Mouse (Mus musculus) frontal cortex, postnatal 14 days (tissue): ENCODE data around the gene Tssk1.

ENCODE experiments used
- DNase-seq, 2 experiments: peaks; one replicate each; pipeline ENCODE4 v3.0.0; 2022; ENCODE audit warnings: low spot score in 2 of 2

The Tssk1 gene

DNA sequence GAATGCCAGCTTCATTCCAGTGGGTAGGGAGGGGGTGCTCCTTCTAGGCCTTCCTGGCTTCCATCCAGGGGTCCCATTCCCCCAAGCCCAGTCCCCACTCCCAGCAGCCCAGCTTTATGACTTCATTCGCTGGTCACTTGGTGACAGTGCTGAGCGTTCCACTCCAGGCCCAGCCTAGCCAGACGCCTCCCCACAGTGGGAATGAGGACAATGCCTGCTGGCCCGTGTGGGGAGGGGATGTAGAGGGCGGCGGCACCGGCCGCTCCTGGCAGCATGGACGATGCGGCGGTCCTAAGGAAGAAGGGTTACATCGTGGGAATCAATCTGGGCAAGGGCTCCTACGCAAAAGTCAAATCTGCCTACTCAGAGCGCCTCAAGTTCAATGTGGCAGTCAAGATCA lies 4.4 kb downstream of the Tssk1 start, which contains the start of the genes Dgcr2 and Tssk2:
Gene Dgcr2, minus strand, starts transcription at position 101 of the 400 bp plus-strand sequence.
Gene Tssk2, plus strand, starts transcription at position 176 of the 400 bp plus-strand sequence.
- no peak for DNase-seq

DNA sequence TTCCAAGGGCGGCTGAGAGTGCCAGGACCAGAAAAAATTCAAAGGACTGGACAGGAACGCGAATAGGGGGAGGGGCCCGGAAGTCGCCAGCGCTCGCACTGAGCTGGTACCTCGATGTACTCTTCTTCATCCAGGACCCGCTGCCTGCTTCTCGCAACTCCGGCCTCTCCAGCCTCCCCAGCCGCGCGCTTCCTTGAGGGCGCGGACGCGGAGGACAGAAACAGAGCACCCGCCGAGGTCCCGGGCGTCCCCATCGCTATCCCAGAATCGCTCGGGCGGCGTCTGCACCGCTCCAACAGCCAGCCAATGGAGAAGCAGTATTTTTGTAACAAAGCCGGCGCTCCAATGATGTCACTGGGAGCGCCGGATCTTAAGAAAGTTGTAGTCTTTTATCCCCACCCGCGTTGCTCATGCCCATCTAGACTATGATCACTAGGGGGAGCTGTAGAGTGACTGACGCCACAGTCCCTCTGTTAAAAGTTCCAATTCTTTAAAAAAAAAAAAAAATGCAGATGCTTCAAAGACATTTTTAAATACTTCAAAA lies 17.1 kb downstream of the Tssk1 start, which contains the start of gene Ess2:
Gene Ess2, minus strand, starts transcription at position 297 of the 544 bp plus-strand sequence.
- DNase-seq = peak; percentile 88 to 91

DNA sequence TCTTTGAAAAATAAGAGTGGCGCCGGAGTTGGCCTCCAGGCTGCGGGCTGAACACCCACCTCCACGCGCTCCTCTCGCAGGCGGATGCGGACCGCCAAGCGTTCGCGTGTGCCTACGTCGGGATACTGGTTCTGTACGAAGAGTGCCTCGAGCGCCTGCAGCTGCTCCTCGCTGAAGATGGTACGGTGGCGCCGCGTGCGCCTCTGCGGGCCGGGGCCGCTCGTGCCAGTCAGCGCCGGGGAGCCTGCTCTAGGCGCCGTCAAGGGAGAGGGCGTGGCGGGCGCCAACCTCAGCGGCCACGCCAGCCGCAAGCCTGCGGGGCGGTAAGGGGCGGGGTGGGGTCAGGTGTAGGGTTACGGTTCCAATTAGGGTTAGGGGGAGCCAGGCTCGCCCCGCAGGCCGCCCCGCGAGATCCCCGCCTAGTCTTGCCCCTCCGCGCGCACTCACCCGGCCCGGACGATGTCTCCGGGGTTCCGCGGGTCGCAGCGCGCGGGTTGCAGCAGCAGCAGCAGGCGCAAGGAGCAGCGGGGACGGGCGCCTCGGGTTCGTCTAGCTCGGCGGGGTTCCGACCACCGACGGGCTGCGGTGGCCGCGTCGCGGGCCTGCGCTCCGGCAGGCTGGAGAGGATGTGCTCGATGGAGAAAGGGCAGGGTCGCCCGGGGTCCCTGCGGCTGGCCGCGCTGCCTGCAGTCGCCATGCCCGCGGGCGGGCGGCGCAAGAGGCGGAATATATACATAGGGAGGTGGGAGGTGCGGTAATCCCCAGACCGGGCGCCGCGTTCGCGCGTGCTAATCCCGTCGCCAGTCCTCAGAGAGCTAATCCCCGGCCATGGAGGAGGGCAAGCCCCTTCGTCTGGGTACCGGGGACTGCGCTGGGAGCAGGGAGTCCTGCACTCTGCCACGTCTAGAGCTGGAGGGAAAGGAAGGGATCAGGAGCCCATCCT lies 20.6 kb downstream of the Tssk1 start, which contains the start of gene Gsc2:
Gene Gsc2, minus strand, starts transcription at position 753 of the 943 bp plus-strand sequence.
- DNase-seq = no peak

DNA sequence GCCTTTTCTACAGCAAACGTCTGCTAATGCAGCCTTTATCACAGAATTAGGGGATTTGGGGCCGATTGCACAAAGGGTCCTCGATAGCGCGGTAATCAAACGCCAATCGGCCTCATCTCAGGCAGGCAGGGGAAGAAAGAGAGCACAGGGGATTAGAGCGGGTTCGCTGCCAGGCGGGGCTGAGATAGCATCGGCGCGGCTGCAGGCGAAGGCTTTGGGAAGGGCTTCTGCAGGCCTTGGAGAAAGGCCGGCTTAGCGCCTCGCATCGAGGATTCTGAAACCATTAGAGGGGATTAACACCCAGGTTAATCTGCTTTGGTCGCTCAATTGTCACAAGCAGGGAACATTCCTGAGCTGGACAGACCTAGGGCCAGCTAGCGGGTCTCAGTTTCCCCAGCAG lies 26.6 kb downstream of the Tssk1 start:
- DNase-seq = no peak

DNA sequence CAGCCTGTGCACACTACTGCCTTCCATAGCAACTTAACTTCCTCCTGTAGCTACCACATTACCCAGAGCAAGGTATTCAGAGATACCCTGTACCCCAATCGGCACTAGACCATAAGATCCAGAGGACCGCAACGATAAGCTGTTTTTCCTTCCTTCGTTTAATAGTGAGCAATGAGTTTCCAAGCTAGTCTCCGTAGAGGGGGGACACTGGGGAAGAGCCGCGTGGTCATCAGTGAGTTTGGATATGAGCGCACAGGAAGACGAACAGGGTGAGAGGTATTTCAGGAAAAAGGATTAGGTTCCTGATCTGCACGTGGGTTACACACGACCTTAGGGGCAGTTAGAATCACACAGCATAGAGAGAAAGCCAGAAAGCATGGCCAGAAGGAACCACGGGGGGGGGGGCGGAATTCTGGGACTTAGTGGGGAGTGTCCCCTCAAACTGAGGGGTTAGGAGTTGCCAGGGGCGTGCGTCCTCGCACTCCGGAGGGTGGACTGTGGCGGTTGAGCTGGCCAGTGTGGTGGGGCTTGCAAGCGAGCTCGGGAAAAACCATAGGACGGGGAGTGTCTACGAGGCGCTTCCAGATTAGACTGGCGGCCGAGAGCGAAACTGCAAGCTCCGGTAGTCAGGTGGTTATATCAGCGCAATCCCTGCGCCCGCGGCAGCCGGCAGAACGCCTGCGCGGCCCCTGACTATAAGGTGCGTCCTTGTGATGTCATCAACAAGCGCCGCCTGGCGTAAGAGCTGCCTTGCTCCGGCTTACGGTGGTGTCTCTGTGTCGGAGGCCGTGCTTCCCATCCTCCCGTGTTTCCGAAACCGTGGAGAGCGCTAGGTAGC lies 27.5 kb downstream of the Tssk1 start:
- DNase-seq = peak; percentile 92 to 93

DNA sequence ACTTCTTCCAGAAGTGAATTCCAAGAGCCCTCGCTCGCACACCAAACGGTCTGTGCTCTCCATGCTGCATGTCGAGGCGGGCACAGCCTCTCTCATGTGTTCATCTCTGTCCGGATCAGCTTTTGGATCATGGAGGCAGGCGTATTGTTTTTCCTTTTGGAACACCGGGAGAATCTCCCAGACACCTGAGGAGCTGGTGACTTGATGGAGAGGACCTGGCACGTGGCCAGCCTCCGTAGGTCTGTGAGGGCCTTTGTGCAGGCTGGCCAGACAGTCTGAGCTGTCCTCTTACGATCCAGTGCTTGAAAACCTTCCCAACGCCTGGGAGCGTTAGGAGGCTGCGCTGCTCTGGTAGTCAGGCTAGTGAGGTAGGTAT lies 28.1 kb downstream of the Tssk1 start:
- no peak for DNase-seq

DNA sequence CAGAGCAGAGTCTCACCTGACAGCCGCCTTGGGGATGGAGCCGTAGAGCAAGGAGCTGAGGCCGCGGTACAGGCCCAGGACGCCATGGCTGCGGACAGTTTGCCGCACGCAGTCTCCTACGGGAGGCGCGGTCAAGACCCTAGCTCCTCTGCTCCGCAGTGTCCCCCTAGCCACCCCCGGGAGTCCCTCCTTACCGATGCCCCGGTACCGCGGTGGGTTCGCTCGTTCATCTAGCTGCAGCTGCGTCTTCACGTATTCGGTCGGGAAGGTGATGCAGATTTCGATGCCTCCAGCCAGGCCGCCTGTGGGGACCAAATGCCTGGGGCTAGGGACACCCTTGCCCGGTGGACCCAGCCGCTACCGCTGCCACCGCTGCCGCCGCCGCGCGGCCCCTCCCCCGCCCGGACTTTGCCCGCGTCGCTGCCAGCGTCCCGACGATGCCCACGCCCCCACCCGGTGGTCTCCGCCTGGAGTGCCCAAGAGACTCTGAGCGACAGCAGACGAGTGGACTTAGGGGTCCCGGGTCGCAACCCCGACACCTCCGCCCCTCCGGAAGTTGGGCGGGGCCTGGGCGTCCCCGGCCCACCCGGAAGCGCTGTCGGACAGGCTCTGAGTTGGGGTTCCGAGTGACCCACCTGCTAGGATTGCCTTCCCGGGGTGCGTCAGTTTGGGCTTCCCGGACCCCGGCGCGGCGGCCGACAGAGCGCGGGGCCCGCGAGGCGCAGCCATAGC lies 33.5 kb downstream of the Tssk1 start:
- peak in 1 of 2 experiments; percentile 45 for DNase-seq

DNA sequence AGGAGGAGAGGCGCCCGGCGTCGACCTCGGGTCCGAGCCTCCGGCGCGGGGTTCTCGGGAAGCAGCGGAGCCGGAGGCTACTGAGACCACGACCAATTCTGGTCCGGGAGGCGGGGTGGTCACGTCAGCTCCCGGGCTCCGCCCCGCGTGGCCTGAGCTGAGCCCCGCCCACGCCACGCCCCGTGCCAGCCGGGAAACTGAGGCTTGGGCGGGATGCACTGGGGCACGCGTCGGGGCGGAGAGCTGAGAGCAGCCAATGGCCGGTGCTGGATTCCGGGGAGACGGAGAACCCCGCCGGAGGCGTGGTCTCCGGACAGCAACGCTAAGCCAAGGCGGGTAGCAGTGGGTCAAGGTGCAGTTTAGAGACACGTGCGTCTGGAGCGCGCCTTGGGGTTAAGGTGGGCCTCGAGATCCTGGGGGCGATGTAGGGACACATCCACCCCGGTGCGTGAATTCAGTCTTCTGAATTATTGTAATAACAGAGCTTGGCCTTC lies 34.1 kb downstream of the Tssk1 start, which contains the start of gene Slc25a1:
Gene Slc25a1, minus strand, starts transcription at position 133 of the 494 bp plus-strand sequence.
- DNase-seq = peak; percentile 71 to 80

DNA sequence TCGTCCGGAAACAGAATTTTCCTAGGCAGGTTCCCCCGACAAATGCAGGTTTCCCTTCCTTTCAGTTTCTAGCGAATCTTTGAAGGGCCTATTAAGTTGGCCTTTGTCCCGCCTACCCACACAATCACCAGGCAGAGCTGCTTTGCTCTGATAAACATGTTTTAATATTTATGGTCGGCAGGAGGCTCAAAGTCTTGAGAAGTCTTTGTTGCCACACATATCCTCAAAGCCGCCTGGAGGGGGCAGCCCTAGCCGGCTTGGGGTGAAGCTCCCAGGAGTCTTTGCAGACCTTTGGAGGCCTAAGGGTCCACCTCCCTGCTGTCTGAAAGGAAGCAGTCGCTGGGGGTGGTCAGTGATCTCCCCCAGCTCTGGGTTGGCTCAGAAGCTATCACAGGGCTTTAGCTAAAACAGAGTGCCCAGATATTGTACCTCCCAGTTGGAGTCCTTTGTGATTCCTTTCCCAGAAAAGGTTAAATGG lies 34.6 kb downstream of the Tssk1 start:
- peak; percentile 57 to 67 for DNase-seq

DNA sequence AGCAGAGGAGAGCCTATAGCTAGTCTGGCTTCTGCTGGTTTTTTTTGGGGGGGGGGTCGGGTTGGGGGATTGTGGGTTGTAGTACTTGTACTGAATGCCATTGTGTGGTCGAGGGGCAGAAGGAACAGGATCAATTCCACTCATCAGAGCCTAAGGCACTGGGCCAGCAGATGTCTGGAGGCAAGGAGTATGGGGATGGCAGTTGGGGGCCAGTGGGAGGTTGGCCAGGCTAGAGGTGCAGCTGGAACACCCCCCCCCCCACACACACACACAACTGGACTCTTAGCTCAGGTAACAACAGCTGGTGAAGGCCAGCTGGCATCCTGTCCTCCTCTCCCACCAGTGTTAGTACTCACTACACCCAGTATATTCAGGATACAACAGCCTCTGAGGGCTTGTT lies 35.2 kb downstream of the Tssk1 start:
- DNase-seq = no peak

DNA sequence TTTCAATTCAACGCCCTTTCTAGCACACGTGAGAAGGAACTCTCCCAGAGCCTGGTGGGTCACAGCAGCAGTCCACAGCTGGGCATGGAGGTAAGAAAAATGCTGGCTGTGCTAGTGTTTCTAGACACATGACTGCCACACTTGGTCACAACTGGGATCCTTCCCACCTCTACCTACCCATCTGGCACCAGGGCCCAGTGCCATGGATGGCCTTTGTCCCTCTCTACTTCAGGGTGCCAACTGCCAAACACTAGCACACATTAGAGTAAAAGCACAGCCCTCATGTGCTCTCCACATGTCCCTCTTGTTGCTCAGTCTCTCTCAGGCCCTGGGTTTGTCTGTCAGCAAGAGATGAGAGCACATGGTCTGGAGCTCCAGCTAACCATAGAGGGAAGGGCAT lies 35.6 kb downstream of the Tssk1 start:
- no peak for DNase-seq

DNA sequence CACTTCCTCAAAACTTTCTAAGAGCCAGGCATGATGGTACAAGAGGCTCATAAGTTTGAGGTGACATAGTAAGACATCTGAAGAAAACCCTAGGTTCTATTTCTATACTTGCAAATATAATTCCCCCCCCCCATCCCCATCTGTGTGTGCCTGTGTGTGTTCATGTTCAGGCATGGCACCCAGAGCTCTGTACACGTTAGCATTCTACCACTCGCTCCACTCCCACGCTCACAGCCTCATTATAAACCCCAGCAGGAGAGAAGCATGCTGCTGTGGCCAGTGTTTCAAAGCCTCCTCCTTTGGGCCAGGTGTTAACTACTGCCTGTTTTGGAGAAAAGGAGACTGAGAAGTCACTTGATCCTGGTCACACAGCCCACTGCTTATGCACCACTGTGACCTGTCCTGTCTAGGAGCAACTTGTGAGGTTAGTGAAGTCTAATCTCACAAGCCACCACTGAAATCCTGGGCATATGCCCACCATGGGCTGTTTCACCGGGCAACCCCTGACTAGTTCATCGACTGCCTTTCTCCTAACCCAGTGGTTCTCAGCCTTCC lies 38.0 kb downstream of the Tssk1 start:
- DNase-seq = no peak

DNA sequence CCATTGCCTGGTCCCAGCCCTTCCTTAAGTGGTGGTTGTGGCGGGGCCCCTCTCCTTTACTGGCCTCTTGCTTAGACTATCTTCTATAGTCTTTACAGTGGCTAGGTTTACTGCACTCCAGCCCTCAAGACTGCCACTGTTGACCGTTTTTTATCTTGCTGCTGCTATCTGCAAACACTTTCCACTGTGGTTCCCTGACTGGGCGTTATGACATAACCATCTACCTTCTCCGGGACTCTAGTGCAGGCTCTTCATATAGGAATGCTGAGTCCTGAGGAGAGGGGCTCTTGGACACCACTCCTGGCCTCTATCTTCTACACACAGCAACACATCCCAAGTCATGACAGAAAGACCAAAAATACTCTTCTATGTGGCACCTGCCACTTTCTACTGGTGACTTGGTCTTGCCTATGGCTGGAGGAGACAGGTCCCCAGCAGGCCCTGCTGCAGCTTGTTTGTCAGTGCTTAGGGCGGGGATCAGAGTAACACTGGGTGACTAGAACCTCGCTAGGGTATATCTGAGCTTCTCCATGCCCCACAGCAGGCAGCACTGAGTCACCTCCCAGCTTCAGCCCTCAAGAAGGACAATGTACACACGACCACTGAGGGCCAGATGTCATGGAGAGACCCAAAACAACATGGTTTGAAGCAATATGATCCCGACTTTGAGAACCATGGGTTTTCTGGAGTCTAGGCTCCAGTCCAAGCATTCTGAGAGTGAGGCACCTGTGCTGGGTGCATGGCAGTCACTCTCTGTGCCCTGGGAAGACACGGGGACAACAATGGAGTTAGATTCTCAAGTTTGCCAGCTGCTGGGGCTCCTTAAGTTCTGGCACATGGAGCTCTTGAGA lies 39.8 kb downstream of the Tssk1 start:
- DNase-seq = no peak

DNA sequence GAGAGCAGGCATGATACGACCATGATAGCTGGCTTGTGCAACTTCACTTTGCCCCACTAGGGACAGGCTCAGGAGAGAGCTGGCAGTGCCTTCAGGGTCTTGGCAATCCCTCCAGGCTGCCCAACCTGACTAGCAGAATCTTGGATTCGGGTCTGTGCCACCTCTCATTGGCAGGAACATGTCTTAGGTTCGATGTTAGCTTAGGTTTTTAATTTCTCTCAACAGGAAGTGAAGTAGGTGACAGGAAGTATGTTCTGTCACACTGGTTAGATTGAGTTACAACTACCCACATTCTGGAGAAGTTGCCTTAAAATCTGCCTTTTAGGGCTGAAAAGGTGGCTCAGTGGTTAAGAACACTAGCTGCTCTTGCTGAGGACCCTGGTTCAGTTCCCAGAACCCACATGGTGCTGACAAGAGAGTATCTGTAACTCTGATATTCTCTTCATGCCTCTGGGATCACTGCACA lies 40.5 kb downstream of the Tssk1 start:
- no peak for DNase-seq

DNA sequence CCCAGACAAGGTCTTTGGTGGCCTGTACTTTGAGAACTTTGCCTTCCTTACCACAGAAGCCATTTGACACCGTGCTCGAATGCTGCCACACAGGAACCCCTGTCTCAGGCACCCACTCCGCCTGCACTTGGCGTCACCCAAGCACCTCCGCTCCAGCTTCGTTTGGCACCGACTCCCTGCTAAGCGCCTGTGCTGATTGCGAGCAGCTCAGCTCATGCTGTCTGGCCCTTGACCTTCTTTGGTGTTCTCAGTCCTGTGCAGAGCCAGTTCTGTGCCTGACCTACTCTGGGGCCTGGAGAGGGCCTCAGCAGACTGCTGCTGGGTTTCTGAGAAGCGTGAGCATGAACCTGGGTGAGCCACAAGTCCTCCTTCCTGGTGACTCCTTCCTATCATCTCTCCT lies 42.8 kb downstream of the Tssk1 start:
- DNase-seq = no peak

DNA sequence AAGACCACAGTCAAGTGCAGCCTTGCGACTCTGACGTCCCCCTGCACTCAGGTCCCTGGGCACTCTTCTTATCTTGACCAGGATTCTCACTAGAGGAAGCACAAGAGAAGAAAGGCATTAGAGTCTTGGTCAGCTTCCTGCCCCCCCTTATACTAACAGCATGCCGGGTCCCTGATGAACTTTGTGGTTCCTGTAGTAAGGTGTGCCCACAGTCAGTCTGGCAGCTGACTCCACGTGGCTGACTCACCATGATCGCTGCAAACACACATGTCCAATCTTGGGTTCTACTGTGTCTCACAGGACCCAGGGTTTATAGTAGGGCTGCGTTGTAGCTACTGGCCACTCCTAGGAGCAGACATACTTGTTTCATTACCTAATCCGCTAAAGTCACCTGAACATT lies 44.2 kb downstream of the Tssk1 start:
- no peak for DNase-seq

DNA sequence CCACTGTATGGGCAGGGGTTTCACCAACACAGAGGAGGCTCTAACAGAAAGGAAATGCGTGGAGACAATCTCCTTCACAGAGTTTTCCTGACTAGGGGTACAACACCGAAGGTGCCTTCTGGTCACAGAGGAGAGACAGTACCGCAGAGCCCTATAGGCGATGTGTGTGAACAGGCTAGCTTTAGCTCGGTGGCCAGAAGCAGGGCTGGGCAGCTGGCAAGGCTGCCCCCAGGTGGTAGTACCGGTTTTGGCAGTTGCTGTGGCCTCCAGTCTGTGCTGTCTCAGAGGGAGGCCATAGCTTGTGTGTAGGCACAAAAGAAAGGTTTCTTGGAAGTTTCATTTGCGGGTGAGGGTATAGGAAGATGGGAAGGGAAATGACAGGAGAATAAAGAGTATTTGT lies 44.8 kb downstream of the Tssk1 start:
- no peak for DNase-seq

DNA sequence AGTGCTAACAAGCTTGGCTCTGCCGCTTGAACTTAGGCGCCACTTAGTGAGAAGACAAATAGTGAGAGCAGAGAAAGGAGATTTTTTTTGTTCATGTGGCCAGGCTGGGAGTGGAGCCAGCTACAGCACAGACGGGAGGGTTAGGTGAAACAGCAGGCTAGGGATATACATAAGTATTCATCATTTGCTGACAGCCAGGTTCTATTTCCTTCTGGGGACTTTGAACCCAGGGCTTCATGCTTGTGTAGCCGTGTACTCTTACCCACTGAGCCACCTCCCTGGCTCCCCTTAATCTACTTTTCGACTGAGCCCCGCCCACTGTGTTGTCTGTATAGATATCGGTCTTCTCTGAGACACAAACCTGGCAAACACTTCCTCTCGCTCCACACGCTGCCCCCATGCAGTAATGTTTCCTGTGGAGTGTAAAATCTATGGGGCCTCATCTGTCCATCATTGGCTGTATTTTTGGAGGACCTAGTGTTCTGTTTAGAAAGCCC lies 45.3 kb downstream of the Tssk1 start:
- DNase-seq = no peak

DNA sequence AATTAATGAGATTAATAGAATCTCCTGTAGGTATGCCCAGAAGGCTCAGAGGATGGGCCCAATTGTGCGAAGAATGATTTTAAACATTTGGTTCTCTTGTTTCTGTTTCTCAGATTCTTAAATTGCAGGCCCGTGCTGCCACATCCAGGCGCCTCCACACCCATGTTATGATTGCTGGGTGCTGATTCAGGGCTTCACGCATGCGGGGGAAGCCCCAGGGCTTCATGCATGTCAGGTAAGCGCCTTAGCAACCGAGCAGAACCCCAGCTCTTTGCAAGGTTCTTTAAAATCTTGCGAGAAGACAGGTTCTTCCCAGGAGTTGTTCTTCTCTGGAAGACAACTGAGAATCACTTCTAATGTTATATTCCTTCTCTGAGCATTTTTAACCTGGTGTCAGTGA lies 49.4 kb downstream of the Tssk1 start:
- no peak for DNase-seq
